ENCODE assay signal across 8 mouse cellular contexts in genomic region chr15:18821114-18821756, GRCm38 (mm10). TPM values are rescaled to one million over a fixed set of nuclear protein-coding genes. Genes with fewer than 3 reads are reported as not detected.
DNase-seq lines count a peak whose midpoint lies in the region; ATAC-seq lines count a peak whose summit lies in the region.

No protein-coding gene starts in this region.

- H3K4me1 ChIP-seq in hindbrain, embryonic 15.5 days (replicated peaks): peaks cover 12% of the 10 kb centered on the region; the same call in 1 of the 2 replicates

- peak; percentile 84 for DNase-seq in NIH3T3 (ENCODE audit: low read depth)
- DNase-seq in cerebellum, adult 9-10 months: peak; percentile 92
- DNase-seq in frontal cortex, adult 2 months (ENCODE audit: extremely low spot score in 1 of 2, low spot score in 1 of 2): peak; percentile 91 to 99
- peak; percentile 87 to 91 for DNase-seq in layer of hippocampus, postnatal 36 days
- DNase-seq in lung, postnatal 25 days (ENCODE audit: low spot score): peak; percentile 51
- peak; percentile 89 for DNase-seq in retina, postnatal 1 day
- peak; percentile 54 to 59 for DNase-seq in thymus, postnatal 36 days

- 23% methylated on average over 10 of the region's 10 CpGs for WGBS in hindbrain, embryonic 15.5 days

- no peaks in the 10 kb centered on the region for H3K36me3 ChIP-seq in hindbrain, embryonic 15.5 days

- H3K9me3 ChIP-seq in hindbrain, embryonic 15.5 days: no peaks in the 10 kb centered on the region

- H3K4me2 ChIP-seq in hindbrain, embryonic 15.5 days: peak overlapping the region; percentile 59

- peak overlapping the region; percentile 56; the same call in 1 of the 2 replicates for H3K9ac ChIP-seq in hindbrain, embryonic 15.5 days

- H3K4me3 ChIP-seq in hindbrain, embryonic 15.5 days: peak overlapping the region; percentile 47

- H3K27ac ChIP-seq in hindbrain, embryonic 15.5 days (replicated peaks): peak overlapping the region; percentile 77; the same call in 1 of the 2 replicates

- H3K27me3 ChIP-seq in hindbrain, embryonic 15.5 days: no peaks in the 10 kb centered on the region

- ATAC-seq in hindbrain, embryonic 15.5 days (ENCODE audit: low FRiP score, low read depth): peak; percentile 71

RNA-seq across cellular contexts. Expression of gene Cdh10, which starts 2.5 kb away (rescaled TPM):
- 42.4 and 46.6 TPM in 2 replicates for polyA plus RNA-seq in frontal cortex, adult 2 months (2012; rRNA removed)
- polyA plus RNA-seq in hindbrain, embryonic 15.5 days (2015; fragmentation: Nextera tagmentation; extraction: Ambion mirVana): 27.7 and 29.9 TPM in 2 replicates
- 10 to 100 TPM; 35.0 to 38.7 TPM for total RNA-seq in layer of hippocampus, postnatal 36 days (2021)

Comparison
In these comparisons a context has a peak if more than half of its experiments do, and no peak if none do; other contexts are left out.
1. Peak in every context shown above with its lines: DNase-seq, ATAC-seq, H3K4me3 ChIP-seq and H3K27ac ChIP-seq.